Mouse (Mus musculus): Measurements from ENCODE around the gene Plekho2.
A peak's percentile ranks its signal among the peaks of the same experiment; 100 is the strongest.

The Plekho2 gene

DNA sequence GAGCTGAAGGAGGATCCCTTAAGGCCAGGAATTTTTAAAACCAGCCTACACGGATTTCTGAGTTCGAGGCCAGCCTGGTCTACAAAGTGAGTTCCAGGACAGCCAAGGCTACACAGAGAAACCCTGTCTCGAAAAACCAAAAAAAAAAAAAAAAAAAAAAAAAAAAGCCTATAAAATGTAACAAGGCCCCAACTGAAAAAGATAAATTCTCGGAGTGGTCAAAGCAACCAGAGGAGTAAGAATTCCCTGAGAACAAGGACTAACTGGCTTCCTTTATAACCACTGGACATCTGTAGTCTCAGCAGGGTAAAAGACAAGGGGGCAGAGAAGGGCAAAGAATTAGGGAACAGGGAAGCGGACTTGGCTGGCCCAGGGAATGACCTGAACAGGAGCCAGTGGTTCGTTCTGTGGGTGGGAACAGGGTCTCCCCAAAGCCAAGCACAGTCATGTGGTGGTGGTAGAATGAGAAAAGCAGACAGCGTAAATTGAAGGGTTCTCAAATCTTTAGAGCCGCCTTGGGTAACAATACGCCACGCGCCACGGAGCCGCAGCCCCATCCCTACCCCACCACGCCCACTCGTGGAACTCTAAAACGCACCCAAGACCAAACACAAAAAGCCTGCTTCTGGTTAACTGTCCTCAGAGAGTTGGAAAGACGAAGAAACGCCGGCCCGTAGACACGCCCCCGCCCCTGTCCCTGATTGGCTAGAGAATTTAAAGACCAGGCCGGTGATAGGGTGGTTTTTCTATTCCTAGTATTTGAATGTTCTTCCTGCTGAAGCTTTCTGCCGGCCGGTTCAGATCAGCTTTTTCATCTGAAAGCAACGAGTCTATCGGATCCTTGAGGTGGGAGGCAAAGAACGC lies 6.8 kb upstream of the Plekho2 start, which contains the start of gene Pif1:
TSS of gene Pif1 (plus strand) at position 755 of the 864 bp plus-strand sequence.
- peak; percentile 83 to 84 for DNase-seq

DNA sequence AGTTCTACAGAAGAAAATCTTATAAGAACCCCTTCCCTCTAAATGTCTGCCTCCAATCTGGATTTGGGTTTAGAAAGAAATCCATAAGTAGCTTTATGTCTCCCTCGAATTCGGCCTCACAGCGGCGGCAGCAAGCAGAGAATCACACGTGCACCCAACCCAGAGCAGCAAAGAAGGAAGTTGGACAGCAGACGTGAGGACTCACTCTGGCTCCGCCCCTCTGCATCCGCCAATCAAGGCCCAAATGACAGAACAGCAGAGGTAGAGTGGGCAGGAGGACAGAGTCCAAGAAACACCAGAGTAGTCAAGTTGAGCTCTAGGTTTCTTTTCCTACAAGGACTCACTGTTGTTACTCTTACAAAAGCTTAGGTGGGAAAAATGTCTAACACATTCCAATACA lies 3.2 kb upstream of the Plekho2 start:
- DNase-seq = no peak

DNA sequence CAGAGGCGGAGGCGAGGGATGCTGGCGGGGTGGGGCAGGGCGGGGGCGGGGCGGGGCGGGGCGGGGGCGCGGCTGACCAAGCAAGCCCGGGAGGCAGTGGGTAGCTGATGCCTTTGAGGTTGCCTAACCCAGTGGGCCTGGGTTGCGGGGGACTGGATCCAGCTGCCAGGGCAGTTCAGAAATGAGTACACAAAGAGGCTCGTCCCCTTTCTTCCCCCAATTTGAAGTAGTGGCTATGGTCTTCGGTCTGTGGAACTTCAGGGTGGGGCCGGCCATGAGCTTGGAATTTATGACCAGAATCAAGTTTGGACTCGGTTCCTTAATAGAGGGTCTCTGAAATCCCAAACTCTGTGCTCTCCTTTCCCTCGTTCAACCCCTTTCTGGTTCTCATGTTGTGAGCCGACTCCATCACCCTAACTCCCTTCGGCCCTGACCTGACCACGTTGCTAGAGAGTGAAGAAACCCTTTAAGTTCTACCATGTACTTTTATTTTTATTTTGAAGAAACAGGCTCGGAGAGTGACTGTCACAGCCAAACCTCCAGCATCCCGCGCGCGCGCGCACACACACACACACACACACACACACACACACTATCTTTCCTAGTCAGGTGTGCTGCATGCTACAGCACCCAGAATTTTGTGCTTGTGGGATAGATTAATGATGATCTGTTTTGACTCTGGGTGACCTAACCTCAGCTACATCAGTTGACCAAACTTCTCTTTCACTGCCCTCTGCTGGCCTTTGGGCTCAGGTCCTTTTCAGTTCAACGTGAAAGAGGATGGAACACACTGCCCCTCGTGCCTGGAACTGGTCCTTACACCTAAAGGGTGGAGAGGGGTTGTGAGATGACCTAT lies 789 bp upstream of the Plekho2 start:
- peak; percentile 90 to 93 for DNase-seq

DNA sequence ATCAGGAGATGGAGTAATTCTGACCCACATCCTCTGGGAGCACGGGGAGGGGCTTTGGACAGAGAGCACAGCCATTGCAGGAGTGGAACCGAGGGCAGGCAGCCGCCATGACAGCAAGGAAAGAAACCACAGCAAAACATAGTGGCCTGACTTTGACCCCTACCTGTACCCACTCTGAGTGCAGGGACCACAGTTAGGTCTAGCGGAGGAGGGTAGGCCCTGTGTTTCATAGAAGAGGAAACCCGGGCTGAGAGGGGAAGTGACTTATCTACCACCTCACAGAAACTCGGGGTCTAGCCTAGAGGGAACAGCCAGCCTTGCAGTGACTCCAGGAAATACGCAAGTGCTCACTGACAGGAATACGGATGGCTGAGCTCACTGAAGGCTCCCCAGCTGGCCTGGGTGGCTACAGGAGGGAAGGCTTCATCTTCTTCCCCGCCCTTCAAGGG lies 1.0 kb downstream of the Plekho2 start:
- peak; percentile 66 to 69 for DNase-seq

DNA sequence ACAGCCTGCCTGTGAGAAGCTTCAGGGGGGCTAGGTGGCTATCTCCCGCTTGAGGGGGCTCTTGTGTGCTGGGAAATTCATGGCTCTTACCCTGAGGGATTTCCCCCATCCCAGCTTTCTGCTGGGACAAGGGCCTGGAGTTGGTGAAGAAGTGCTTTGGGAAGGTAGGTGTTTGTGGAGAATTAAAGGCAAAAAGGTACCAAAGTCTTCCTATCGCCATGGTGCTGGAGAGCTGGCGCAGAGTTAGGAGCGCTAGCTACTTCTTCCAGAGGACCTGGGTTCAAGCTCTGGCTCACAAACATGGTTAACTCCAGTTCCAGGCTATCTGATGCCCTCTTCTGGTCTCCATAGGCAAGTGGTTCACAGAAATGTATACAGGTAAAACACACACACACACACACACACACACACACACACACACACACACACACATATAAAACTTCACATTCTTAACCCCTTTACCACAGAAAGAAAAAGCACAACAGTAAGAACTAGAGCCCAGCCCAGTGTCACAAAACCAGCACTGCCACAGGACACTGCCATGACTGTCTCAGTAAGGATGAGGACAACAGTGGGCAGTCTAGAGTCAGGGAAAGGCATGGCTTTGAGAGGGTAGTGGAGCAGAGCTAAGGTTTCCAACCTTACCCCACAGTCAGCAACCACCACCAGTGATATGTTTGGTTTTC lies 2.2 kb downstream of the Plekho2 start:
- no peak for DNase-seq

DNA sequence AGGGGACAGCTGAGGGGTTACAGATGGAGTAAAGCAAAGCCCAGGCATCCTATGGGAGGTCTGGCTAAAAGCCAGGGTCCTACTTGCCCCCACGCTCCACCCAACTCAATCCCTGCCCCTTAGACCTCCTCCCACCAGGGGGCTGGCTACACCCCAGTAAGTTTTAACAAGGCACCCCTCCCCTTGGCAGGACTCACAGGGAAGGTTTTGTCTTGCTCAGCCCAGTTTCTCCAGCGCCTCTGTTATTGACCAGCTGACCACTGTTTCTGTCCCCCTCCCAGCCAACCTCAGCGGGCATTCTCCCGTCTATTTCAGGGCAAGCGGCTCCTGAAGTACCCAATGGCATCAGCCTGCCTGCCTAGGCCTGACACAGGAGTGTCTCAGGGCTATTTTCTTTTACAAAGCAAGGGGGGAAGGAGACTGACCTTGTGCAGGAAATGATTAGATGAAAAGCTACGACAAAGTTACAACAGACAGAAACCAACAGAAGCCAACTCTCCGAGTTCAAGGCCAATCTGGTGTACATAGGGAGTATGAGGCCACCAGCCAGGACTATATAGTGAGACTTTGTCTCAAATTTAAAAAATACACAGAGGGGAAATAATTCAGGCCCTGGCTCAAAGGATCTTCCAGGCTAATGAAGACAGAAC lies 2.9 kb downstream of the Plekho2 start:
- DNase-seq = peak in 1 of 2 experiments; percentile 45

DNA sequence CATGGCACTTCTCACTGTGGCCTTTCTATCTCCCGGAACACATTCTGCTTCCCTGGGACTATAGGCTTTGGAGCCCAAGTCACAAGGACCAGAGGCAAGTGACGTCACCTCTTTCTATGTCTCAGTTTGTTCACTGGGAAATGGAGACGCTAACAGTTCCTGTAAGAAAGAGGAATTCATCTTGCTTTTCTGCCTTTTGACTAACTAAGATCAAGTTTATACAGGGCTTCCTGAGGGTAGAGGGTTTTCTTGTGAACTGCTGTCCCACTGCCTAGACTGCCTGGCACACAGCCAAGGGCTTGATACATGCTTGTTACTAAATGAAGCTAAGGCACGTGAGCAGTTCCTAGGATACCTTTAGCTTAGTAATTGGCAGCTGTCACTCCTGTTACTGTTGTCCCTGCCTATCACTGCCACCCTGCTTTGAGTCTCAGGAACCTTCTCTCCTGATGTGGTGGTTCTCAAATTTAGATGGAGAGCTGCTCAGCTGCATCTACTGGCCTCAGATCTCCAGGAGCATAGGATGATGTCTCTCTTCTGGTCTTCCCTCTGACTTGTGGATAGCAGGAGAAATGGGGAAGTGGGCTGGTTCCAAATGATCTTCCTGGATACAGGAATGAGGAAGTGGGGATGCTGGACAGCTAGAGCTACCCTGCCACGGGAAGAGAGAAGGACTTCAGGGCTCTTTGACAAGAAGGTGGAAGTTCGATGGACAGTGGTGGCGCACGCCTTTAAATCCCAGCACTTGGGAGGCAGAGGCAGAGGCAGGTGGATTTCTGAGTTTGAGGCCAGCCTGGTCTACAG lies 4.2 kb downstream of the Plekho2 start:
- DNase-seq = no peak

DNA sequence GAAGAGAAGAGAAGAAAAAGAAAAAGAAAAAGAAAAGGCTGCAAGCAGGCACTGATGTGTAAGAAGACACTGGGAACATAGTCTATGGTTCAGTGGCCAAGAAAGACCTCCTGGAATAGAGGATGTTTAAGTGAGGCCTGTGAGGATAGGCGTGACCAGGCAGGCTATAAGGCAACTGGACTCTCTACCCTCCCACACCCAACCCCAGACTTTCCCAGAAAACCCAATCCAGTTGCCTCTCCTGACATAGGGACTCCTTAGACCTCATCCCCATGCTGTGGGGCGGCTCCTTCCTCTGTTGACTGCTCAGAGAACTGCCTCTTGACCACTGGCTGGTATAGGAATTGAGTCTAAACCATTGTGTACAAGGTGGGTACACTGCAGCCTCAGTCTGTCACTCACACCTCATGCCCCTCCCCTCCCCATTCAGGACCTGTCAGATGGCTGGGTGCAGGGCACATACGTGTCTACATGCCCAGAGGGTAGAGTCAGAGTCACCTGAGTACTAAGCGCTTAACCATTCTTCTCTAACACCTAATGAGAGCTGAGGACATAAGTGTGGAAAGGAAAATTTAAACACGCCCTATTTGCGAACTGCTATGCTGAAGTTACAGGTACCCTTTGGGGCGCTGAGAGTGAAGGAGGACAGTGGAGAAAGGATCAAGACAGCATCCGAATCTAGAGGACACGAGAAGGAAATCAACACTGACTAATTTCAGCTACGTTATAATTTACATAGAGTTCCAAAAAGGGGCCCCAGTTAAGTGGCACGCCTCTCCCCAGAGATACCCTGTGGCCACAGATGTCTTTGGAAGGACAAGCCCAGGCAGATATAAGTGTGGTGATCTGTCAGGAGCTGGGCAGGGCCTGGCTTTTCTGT lies 5.1 kb downstream of the Plekho2 start:
- no peak for DNase-seq

DNA sequence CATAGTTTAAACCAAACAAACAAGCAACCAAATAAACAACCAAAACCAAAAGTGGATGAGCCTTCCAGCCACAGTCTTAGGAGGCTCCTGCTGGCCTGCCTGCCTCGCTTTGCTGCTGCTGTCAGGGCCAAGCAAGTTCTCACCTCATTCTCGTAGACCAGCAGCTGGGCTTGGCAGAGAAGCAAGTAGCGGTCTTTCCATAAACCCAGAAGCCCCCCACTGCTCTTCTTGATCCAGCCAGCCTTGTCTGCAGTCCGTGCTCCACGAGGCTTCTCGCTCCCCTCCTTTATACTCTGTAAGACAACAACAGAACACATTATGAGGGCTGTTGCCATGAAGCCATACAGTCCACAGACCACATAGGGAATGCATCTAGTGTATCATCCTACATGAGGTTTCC lies 7.0 kb downstream of the Plekho2 start:
- DNase-seq = no peak

DNA sequence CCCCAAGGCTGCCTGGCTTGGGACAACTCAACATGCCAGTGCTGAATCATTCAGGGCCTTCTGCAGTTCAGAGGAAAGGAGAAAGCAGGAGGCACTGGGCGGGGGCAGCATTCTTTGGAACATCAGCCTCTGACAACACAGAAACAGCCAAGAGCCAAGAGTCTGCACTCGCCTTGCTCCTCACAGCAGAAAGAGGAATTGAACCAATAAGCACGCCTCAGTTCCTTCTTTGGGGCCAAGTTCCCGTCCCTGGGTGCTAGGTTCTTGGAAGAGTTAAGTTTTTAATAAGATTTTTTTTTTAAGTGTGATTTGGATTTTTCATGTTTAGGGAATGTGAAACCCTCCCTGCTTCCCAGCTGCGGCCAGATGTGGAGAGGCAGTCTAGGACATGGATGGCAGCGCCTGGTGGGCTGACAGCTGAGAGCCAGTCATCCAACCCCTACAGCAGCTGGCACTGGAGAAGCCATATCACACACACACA lies 10.3 kb downstream of the Plekho2 start:
- peak; percentile 74 to 79 for DNase-seq

DNA sequence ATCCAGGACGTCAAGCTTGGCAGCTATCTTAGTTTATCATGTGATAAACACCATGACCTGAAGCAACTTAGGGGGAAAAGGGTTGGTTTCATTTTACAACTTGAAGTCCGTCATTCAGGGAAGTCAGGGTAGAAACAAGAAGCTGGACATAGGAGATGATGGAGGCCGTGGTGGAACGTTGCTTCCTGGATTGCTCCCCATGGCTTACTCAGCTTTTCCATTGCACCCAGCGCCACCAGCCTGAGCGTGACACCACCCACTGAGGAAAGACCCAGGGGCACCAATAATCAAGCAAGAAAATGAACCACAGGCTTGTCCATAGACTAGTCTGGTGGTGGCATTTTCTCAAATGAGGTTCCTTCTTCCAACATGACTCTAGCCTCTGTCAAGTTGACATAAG lies 11.1 kb downstream of the Plekho2 start:
- DNase-seq = peak in 1 of 2 experiments; percentile 50

DNA sequence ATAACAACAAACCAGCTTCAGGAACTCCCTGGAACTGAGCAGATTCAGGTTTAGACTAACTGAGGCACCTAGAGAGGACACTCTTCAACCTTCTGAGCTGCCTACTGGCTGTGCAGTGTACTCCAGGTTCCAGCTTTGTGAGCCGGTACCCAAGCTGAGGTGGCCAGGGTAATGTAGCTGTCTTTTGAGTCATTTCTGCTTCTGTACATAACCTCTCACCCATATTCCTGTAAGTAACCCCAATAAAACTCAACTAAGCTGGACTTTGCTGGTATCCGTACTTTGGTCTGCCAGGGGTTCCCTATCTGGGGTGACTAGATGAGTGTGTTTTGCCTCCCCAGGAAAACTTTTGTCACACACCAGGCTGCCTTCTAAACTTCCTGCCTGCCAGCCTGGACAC lies 15.1 kb downstream of the Plekho2 start:
- no peak for DNase-seq

DNA sequence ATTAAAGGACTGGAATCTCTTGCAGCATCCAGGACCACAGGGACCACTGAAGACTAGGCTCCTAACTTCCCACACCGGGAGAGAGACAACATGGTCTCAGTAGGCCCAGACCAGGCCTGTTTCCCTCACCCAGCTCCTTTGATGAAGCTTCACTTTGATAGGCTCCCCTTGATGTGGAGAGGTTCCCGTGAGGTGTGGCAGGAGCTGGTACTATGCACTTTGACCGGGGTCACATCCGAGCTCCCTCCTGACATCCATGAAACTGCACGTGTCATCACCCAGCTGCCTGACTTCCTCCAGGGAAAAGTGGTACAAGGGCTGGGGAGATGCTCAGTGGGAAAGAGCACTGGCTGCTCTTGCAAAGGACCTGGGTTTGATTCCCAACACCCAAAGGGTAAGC lies 16.8 kb downstream of the Plekho2 start:
- no peak for DNase-seq

DNA sequence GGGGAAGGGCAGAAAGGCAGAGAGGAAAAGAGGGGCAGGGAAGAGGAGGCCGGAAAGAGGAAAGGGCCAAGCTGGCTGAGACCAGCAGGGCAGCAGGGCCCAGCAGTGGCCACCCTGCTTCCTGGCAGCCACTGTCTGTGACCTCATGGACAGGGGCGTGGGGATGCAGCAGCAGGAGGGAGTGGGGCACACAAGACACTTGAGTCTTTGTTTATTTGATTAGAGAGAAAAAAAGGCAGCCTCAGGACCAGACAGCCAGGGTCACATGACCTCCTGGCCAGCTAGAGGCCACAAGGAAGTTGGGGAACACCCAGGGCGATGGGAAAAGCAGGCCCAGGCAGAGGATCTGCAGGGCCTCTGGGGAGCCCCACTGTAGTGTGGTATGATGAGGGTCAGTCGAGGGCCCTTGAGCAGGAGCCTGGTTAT lies 17.7 kb downstream of the Plekho2 start:
- peak; percentile 69 to 77 for DNase-seq

DNA sequence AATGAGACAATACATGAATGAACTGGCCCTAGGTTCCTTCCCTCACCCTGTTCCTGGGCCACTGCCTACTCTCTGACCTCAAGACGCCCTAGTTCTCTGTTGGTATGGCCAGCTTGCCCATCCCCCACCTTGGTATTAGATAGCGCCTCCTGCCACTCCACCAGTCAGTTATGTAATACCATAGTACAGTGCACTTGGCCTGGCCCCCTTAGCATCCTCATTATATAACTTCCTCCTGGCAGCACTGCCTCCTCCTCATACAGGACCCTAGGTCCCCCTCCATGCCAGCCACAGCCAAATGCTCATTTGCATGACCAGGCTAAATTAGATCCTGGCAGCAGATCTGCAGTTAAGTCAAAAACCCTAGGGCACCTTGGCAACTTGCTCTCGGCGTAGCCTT lies 18.8 kb downstream of the Plekho2 start:
- peak; percentile 73 for DNase-seq

DNA sequence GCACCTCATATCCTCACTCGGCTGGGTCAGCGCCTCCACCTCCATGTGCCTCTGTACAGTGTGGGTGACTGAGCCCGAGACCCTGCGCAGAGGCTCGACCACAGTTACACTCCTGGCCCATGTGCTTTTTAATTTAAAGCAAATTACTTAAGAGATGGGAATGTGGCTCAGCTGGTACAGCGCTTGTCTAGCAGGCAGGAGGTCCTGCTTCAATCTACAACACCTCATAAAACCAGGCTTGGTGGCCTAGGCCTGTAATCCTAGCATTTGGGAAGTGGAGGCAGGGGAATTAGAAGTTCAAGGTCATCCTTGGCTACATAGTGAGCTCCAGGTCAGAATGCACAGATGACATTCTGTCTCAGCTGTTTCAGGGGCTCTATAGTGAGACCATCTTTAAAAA lies 21.0 kb downstream of the Plekho2 start:
- no peak for DNase-seq

DNA sequence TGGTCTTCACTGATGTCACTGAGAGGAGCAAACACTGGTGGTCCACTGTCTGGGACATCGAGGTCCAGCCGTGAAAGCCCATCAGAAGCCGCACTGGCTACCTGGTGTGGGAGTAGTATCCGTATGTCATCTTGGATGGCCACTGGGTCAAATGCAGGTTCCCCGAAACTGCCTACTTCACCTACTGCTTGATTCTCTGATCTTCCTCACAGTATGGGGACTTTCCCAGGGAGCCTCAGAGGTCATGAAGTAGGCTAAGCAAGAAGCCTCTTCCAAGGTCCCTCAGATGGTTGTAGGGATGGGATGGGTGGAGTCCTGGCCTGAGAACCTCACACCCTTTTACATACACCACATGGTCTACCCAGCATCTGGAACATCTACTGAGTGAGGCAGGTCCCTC lies 22.9 kb downstream of the Plekho2 start:
- DNase-seq = no peak

DNA sequence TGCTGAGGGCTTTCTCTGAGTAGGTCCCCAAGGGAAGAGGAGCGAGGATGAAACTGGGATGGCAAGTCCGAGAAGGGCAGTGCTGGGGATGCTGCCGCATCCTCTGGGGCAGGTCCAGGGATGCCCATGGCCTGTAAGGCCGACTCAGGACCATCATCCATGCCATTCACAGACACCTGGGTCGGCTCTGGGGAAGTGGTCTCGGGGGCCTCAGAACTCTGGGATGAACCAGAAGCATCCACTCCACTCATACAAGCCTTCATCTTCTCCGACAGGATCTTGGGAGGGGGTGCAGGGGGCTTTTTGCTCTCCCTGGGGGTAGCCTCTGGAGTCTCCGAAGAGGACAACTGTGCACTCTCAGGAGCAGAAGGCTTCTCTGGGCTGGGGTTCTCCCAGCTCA lies 23.5 kb downstream of the Plekho2 start:
- DNase-seq = no peak

DNA sequence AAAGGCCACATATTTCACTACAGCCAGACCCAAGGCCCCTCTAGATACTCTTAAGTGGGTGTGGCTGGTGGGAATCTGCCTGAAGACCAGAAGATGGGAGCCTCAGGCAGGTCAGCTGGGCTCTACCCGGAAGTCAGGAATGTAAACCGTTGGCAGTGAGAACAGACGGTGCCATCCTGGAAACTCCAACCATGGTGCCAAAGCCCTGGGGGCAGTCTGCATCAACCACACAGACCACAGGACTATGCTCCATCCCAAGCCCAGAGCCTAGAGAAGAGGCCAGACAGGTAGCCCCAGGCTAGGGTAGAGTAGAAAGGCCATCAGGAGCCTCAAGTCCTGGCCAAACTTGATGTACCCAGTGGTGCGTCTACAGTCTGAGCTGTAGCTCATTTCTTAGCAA lies 24.2 kb downstream of the Plekho2 start:
- DNase-seq = no peak

DNA sequence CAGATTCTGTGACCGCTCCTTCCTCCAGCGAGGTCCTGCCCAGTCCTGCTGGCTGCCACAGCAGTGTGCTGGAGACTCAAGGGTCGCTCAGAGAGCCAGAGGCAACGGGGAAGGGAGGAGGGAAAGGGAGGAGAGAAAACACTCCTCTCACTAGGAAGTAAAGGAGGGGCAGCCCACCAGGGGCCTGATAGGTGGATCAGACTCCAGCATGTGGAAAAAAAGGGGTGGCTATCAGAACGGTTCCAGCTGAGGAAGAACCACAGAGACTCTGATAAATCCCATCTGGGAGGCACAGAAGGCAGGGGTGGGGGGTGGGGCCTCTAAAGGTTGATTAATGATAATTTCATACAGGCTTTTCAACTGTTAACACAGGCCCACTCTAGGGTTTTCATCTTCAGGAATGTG lies 24.8 kb downstream of the Plekho2 start:
- no peak for DNase-seq
